Mouse (Mus musculus): ENCODE data around the gene Tm4sf20.

The Tm4sf20 gene

DNA sequence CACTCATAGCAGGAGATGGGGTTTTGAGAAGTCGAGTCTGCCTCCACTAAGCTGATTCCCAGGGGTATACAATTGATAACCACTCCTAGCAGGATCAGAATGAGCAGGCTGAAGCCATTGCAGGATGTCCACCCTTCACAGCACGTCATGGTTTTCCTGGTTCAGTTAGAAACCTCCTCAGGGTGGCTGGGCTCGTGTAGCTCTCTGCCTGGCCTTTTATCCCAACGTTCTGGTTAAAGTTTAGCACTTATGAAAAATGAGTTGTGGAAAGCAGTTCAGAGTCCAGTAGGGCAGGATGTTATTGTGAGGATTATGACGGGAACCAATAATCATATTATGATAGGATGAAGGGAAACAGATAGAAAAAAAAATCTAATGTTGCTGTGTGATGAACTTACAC is at the start of gene Tm4sf20:
TSS of gene Tm4sf20 (minus strand) at position 193 of the 400 bp plus-strand sequence.
- no peak for DNase-seq

DNA sequence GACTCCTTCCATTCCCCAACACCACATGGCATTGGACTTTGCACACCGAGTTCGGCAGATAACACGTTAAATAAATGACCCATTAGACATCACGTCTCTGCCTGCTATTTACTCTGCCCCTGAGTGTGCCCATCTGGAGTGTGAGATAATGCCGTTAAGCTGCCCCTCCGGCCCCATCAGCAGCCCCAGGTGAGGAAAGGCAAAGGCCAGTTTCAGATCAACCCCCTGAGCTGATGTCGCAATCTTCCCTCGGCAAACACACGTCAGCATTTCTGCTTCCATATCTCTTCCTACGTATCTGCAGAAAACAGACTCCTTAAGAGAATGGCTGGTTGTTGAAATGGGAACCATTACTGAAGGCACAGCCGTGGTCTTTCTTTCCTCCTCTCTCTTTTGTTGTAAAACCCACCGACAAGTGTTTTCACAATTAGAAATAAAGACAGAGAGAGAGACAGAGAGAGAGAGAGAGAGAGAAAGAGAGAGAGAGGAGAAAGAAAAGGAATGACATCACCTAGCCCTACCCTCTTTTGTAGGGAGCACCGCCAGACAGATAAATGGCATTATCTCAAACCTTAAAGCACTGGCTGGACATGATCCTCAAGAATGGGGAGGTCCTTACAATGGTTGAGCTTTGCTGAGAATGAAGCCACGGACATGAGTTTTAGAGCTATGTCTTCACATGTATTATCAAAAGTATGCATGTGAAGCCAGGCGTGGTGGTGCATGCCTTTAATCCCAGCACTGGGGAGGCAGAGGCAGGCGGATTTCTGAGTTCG is 47.9 kb upstream of the Tm4sf20 start:
- no peak for DNase-seq

DNA sequence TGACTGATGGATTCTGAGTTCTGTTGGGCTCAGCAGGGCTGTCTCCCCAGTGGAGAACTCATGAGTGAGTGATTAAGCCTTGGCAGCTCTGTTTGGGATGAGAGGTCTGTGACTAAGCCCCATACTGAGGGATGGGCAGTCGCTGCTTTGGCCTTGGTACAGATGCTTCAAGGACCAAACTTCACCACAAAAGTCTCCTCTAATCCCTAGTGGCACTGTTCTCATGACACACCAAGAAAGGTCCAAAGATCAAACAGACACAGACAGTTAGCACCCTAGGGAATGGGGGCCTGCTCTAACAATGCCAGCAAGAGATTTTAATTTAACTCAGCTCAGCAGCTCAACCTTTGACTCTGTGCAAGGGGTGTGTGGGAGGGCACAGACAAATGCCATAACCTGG is 43.5 kb upstream of the Tm4sf20 start:
- DNase-seq, result no peak

DNA sequence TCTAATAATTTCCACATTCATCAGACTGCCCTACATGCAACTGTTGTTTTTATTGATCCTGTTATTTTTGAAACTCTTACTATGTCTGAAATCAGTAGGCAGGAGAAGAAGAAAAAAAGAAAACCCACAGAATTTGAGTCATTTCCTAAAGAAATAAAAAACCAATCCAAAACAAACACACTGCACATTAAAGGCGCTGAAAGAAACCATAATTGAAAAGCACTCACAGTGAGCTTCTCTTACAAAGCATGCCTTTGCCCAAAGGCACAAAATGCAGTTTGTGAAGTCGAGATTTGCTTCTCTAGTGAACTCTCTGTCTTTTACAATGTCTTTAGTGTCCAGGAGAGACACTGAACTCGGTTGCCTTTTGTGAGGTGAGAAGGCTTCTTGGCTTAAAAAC is 40.3 kb upstream of the Tm4sf20 start:
- DNase-seq, result no peak

DNA sequence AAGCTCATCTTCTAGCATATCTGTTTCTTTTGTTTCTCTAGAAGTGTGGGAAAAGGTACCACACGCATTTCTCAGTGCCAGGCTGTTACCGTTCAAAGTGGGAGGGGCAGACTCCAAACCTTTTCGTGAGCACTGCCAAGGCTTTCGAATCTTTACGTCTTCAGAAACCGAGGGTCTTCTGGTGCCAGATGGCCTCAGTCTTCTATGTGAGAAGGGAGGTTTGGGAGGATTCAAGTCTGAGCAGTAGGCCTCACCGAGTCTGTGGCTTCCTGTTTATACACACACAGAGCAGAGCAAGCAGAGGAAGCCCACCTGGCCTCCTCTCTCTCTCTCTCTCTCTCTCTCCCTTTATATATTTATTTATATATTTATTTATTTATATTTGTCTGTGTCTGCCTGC is 38.9 kb upstream of the Tm4sf20 start:
- DNase-seq, result no peak

DNA sequence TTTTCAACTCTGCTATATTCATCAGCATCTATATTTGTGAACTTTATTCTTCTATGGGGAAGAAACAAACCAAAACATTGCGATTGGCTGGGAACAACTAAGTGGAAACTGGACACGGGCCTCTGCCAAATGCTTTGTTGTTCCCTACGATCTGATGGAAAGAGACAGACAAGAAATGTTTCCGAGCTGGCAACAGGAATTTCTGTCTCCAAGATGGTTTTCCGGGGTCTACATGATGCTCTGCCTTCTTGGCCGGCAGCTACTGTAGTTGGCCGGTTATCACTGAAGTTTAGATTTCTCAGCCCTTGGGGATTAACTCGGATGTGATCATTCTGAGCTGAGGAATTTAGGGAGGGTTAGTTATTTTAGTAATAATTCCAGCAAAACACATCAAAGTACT is 38.1 kb upstream of the Tm4sf20 start:
- no peak for DNase-seq

DNA sequence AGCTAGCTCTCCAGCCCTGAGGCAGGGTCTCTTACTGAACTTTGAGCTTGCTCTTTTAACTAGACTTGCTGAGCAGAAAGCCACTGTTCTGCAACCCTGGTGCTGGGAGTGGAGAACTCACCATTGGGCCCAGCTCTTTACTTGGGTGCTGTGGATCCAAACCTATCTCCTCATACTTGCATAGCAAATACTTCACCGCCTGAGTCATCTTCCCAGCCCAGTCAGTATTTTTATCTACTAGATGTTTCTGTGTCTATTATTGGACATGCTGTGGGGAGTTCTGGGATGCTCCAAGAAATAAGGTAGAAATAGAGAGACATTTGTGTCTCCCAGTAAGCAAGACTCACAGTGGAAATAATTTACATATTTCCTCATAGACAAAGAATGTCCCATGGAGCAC is 35.8 kb upstream of the Tm4sf20 start:
- no peak for DNase-seq

DNA sequence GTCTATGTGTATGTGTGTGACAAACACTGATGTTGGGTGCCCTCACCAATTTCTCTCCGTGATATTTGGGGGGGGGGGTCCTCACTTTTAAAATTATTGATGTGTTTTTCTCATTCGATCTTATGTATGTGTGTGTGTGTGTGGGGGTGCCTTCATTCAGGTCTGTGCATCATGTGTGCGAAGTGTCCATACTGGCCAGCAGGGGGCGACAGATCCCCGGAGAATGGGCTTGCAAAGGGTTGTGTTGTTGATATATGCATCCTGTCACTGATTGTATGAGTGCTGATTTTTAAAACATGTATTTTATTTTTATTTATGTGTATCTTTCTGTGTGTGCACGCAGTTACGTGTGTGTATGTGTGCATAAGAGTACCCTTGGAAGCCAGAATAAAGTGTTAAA is 35.3 kb upstream of the Tm4sf20 start:
- DNase-seq, result no peak

DNA sequence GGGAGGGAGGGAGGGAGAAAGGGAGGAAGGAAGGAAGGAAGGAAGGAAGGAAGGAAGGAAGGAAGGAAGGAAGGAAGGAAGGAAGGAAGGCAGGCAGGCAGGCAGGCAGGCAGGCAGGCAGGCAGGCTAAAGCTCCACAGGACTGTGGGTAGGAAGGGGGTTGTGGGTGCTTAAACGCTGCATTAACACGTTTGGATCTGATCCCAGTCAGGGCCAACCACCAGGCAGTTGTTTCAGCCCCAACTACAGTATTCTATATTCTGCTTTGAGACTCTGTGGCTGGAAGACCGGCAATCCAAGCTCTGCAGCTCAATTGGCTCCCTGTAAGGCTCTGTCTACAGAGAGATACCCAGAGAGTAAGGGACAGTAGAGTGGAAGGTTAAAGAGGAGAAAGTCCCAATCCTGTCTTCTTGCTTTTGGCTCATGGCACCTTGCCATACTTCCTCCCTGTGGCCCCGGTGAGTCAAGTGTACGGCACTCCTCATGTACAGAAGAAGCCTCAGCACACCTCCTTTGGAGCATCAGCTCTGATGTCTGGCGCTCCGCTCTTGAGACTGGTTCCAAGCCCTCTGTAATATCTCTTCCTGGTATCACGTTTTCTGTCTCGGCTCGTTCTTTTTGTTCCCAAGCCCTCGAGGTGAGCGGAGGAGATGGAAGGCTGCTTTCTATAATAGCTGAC is 33.0 kb upstream of the Tm4sf20 start:
- DNase-seq, result no peak

DNA sequence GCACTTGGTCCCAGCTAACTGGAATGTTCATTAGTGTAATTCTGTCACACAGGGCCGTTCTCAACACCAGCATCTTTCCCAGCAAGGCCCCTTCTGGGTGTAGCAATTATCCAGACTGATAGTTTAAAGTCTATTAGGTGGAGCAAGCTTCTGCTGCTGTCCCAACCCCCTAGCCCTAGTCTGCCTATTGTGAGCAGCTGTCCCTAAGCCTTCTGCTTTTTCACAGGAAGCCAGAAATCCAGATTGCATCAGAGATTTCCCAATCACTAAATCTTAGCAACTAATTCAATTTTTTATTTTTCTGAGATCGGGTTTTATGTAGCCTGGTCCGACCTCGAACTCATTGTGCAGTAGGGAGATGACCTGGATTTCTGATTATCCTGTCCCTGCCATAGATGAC is 30.7 kb upstream of the Tm4sf20 start:
- no peak for DNase-seq

DNA sequence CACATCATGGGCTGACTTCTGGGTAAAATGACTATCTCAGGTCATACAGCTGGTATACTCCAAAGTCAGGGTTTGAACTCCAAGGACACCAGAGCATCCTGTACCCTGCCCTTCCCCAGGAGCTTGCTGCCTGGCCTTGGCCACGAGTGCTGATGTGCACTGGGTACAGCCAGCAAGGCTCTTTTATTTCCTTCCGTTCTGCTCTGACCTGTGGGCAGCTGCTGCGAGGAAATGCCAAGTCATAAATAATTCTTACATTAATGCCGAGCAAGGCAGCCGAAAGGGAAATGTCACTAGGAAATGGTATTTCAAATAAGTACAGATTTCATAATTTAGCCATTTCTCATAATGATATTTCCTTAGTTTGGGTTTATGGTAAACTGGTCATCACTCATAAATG is 30.0 kb upstream of the Tm4sf20 start:
- DNase-seq, result no peak

DNA sequence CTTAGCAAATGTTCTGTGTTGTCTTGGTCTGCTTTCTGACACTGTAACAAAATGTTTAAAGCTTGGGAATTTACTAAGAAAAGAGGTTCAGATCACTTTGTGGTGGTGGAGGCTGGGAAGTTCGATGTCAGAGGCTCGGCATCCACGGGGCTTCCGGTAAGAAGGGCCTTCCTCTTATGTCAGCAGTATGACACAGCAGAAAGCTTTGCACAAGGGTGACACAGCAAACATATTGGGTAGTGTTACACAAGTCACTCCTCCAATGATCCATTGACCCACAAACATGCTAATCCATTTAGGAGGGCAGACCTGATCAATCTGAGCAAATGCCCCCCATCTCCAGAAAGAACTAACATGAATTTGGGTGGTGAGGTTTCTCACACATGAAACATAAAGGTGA is 28.8 kb upstream of the Tm4sf20 start:
- DNase-seq, result no peak

DNA sequence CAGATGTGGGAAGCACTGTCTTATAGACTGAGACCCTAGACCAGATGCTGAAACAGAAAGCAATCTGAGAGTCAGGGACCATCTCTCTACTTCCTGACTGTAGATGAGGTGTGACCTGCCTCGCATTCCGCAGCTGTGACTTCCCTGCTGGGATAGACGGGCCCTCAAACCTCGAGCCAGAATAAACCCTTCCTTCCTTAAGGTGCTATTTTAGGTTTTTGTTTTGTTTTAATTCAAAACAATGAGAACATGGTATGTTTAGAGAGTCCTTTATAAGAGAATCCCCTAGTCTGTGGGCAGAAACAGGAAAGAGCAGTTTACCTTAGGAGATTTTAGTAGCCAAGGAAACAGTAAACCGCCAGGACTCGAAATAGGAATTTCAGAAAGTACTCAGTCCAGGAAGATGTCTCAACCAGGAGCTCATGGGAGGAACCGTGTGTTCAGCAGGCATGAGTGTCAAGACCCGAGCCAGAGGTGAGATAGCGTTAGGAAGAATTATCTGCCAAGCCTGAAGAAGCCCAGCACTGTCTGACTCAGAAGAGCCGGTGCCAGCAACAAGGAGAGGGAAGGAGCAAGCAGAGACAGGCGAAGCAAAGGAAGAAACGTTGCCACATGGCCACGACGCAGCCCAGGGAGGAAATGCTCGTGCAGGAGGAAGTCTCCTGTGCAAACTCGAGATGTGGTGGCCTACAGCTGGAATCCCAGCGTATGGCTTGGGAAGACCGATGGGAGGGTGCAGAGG is 27.6 kb upstream of the Tm4sf20 start:
- DNase-seq, result no peak

DNA sequence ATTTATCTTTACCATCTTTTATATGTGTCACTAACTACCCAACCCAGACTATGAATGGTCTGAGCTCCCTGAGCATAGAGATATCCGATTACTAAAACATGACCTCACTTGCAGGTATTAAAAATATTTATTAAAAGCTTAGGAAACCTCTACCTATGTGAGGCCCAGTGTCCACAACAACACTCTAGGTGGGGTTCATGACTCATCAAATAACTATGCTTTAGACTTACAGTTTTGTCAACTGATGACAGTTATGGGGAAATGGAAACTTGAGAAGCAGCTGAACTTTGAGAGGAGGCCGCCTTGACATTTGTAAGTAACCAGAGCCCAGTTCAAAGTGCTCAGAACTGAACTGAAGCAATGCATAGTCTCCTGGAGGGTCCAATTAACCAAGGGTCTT is 26.9 kb upstream of the Tm4sf20 start:
- DNase-seq, result no peak

DNA sequence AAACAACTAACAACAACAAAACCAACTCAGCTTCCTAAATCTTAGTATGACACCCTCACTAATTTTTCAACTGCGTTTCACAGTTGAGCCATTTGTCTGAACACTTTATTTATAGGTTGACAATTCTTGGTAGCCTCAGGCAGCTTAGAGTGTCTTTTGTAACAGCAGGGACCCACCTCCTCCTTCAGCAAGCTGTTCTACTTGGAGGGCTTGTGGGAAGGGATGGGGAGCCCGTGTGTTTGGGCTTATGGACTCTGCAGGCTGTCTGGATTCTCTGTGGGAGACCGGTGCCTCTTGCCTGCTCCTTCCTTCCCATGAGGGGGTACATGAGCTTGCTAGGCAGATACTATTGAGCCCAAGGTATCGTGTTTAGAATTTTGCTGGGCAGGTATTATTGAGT is 25.7 kb upstream of the Tm4sf20 start:
- peak; percentile 54 for DNase-seq

DNA sequence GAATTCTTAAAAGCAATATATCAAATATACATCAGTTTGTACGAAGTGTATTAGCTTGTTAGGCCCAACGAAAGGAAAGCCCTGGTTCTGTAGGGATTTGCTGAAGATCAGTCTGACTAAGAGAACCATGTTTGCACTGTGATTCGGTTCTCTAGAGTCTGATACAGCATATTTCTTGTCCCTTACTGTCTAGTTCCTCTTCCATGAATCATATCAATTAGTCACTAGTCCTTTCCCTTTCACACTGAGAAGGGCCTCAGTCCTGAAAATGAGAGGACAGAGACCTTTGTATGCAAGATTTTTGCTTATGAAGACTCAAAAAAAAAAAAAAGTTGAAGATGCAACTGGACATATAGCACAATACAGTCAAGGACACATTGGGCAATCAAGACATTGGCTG is 24.8 kb upstream of the Tm4sf20 start:
- DNase-seq, result no peak

DNA sequence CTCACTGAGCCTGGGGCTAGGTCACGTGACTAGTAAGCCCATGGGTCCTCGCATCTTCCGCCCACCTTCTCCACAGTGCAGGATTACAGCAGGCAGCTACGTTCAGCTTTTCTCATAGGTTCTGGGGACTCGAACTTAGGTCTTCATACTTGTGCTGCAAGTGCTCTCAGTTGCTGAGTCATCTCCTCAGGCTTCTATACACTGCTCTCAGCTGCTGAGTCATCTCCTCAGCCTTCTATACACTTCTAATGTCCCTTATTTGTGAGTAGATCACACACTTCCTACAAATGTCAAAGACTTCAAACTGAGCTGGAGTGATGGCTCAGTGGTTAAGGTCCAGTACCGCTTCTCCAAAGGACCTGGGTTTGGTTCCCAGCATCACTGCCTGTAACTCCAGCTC is 24.0 kb upstream of the Tm4sf20 start:
- DNase-seq, result no peak

DNA sequence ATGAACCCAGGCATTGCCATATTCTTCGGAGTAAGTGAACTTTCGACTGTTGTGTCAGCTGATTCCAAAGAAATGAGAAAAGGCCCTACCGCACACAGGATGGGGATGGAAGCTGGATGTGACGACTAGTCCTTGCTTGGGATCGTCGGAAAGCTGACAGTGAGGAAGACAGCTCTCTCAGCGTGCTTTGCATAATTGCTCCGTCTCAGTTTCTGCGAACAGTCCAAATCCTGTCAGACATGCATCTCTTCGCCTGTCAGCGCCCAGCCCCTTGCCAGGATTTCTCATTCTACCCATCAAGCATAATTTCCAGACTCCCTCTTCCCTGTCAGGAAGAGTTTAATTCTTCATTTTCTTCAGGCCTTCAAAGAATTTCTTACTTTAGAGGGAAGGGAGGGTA is 22.8 kb upstream of the Tm4sf20 start:
- no peak for DNase-seq

DNA sequence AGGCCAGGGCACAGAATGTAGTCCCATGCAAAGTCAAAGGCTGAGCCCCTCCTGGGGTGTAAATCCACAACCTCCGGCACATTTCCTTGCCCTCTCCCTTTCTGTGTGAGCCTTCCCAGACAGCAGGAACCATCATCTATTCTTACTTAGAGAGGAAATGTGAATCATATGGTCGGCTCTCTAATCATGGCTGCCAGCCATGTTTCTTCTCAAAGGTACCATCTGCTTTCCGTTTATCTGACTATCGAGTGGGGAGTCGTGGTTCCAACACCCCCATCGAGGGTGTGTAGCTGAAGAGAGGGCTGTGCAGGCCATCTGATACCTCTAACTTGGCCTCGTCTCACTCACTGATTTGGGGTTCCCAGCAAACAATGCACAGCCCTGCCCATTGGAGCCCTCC is 19.8 kb upstream of the Tm4sf20 start:
- no peak for DNase-seq

DNA sequence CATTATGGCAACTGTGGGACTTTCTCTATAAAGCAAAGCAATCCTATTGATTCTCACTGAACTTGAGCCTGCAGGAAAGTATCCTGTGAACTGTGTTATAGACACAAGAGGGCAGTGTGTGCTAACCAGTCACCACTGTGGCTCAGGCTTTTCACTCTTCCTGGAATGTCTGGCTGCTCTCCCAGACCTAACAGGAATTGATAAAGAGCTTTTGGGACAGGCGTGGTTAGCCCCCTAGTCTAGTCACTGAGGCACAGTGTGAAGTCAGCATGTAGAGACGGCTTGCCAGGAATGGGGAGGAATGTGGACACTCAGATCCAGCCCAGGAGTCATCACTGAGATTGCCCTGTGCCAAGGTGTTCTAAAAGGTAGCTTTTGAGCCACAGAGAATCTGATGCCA is 19.2 kb upstream of the Tm4sf20 start:
- DNase-seq, result peak; percentile 57

DNA sequence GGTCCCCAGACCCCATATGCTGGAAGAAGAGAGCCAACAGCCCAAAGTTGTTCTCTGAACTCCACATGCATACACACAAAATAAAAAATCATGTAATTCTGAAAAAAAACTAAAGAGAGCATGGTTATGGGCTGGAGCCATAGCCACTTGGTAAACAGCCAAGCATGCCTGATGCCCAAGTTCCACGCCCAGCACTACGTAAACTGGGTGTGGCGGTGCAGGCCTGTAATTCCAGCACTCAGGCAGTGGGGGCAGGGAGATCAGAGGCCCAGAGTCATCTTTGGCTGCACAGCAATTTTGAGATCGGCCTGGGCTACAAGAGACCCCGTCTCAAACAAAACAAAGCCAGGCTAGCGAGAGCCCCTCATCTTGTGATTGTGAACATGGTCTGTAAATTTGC is 17.3 kb upstream of the Tm4sf20 start:
- DNase-seq, result no peak

DNA sequence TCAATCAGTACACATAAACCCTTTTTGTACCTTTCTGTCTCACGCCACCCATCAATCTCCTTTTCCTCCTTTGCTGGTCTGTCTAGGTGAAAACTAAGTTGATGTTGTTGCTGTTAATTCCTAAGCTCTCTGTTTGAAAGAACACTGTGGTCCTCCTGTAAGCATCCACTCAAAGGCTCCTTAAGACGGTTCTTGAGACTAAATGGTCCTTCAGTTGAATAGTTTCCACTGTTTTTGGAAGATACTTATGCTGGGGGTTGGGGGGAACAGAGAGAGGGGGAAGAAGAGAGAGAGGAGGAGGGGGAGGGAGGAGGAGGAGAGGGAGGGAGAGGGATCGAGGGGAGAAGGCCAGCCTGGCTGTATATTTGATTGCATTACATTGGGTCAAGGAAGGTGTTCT is 15.3 kb upstream of the Tm4sf20 start:
- DNase-seq, result no peak

DNA sequence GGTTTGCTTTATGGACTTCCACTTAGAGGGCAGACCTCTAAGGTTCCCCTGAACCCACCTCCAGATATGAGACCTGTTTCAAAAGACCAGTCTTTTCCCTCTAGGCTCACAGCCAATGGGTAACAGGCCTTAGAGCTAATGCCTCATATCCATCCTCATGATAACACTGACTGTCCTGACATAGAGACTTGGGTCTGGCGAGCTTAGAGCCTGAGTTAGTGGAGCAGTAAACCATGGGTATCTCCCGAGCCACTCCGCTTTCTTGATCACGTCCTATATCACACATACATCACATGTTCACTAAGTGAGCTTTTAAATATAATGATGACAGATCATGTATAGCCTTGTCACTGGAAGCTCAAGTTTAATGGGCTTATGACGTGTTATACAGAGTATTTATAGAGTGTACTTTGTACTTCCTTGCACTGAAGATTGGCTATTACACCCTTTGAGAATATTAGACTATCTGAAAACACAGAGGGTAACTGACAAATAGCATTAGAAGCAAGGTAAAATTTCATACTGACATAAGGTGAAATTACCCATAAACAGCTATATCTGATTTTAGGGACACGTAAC is 11.2 kb upstream of the Tm4sf20 start:
- no peak for DNase-seq

DNA sequence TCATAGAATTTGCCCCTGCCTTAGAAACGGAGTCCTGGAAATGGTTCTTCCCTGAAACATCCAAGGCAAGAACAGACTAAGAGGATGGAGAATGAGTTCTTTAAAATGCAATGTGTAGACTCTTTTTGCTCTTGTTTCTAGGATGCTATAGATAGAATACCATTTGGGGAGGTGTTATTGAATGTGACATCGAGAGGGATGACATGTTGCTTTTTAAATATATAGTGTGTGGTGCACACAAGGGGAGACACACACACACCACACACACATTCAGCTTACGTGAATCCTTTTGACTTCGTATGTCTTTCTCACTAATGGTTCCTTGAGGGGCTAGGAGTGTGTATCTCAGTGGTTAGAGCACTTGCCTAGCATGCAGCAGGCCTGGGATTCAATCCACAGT is 7.0 kb upstream of the Tm4sf20 start:
- no peak for DNase-seq
